Mouse (Mus musculus) liver, embryonic 14.5 days (tissue): ENCODE measurements around the gene Lonp2.

Source experiments
- CTCF ChIP-seq: IDR thresholded peaks from 2 replicates; pipeline ENCODE4 v1.5.1; 2016; ENCODE audit warnings: antibody characterized with exemption, low read depth, control low read depth
- EP300 ChIP-seq: IDR thresholded peaks from 2 replicates; pipeline ENCODE4 v1.6.1; 2016; ENCODE audit warnings: antibody characterized with exemption, low read depth

GRCm38 (mm10) chr8:86642682-86643081, 18.8 kb downstream of the Lonp2 start:
- TF ChIP-seq CTCF (no peak), EP300 (no peak)
